Mouse (Mus musculus): ENCODE data around the gene Gm13287. TPM values are rescaled to one million over a fixed set of nuclear protein-coding genes. Genes with fewer than 3 reads are reported as not detected.
"Not testable (repeated sequence)": the region's sequence is repeated elsewhere in the genome, so short reads cannot be mapped to it uniquely, and the experiment has no call there.

Gm13287 gene
- polyA plus RNA-seq, 1 experiment from 2014 or later, result not detected

DNA sequence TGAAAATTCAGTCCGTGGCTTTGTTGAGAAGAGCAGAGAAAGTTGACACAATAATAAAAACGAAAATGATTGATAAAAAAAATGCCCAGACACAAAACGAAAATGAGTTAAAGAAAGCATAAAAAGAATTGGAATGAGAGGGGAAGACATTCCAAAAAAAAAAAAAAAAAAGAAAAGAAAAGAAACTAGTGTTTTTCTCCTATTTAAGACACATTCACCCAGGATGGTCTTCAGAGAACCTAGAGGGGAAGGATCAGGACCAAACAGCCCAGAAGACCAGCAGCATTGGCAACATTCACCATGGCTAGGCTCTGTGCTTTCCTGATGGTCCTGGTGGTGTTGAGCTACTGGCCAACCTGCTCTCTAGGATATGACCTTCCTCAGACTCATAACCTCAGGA lies 12.9 kb downstream of the Gm13287 start, which contains the start of gene Ifna7:
TSS of gene Ifna7 (plus strand) at position 301 of the 400 bp plus-strand sequence.
- 48% methylated on average over 3 of the region's 3 CpGs for WGBS

DNA sequence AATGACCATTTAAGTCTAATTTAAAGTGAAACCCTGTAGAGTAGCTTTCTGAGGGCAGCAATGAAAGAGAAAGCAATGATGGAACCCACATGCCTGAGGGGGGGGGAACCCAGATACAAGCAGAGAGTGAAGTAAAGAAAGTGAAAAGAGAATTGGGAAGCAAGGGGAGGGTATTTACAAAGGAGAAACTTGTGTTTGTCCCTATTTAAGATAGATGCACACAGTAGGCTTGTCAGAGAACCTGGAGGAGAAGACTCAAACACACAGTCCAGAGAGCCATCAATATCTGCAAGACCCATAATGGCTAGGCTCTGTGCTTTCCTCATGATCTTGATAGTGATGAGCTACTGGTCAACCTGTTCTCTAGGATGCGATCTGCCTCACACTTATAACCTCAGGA lies 16.6 kb downstream of the Gm13287 start, which contains the start of gene Ifna11:
TSS of gene Ifna11 (plus strand) at position 301 of the 400 bp plus-strand sequence.
- Histone ChIP-seq H3K36me3 (no peaks in the 10 kb centered on the region), H3K27ac (no peak within 1 kb of the TSS), H3K9me3 (no peaks in the 10 kb centered on the region), H3K4me3 (replicated peaks) (no peak within 1 kb of the TSS), H3K4me1 (replicated peaks) (no peaks in the 10 kb centered on the region), H3K27me3 (replicated peaks) (no peaks in the 10 kb centered on the region), H3K9ac (no peak within 1 kb of the TSS), H3K4me2 (replicated peaks) (no peak within 1 kb of the TSS)
- ATAC-seq, result no peak
- 97% methylated on average over 1 of the region's 1 CpGs for WGBS

More for the DNA sequence above, 12.9 kb downstream of the Gm13287 start, which contains the start of gene Ifna7:
- no peak within 1 kb of the TSS for H3K9ac ChIP-seq
- H3K9me3 ChIP-seq, result no peaks in the 10 kb centered on the region
- H3K4me2 ChIP-seq (replicated peaks), result no peak within 1 kb of the TSS
- no peaks in the 10 kb centered on the region for H3K4me1 ChIP-seq (replicated peaks)
- no peak for ATAC-seq
- no peaks in the 10 kb centered on the region for H3K36me3 ChIP-seq
- H3K27me3 ChIP-seq (replicated peaks), result no peaks in the 10 kb centered on the region
- H3K4me3 ChIP-seq (replicated peaks), result no peak within 1 kb of the TSS
- no peak within 1 kb of the TSS for H3K27ac ChIP-seq

DNA sequence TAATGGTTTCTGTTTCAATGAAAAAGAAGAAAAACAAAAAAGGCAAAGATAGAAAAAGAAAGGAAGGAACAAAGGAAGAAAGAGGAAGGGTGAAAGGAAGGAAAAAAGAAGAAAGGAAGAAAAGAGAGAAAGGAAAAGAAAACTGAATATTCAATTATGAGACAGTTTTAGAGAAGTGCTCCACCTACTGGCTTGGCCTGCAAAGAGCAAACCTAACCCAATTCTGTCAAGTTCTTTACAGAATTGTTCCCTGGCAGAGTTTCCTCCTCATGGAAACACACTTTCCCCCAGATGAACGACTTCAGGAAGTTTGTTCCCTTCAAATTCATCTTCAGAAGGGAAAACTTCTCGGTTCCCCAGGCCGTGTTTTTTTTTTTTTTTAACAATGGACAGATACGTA lies 19.9 kb downstream of the Gm13287 start:
- Histone ChIP-seq H3K27me3 (replicated peaks) (no peaks in the 10 kb centered on the region), H3K27ac (no peak overlapping the region), H3K4me3 (replicated peaks) (no peak overlapping the region), H3K36me3 (no peaks in the 10 kb centered on the region), H3K9ac (no peak overlapping the region), H3K4me1 (replicated peaks) (no peaks in the 10 kb centered on the region), H3K4me2 (replicated peaks) (no peak overlapping the region), H3K9me3 (no peaks in the 10 kb centered on the region)
- ATAC-seq, result no peak
- 23% methylated on average over 4 of the region's 4 CpGs for WGBS

DNA sequence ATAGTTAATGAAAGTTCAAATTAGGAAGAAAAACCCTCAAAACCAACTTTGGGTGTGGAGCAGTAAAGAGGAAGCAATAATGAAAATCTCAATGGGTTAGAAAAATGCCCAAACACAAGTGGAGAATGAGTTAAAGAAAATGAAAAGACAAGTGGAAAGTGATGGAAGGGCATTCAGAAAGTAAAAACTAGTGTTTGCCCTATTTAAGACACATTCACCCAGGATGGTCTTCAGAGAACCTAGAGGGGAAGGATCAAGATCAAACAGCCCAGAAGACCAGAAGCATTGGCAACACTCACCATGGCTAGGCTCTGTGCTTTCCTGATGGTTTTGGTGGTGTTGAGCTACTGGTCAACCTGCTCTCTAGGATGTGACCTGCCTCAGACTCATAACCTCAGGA lies 24.1 kb downstream of the Gm13287 start, which contains the start of gene Ifna6:
TSS of gene Ifna6 (plus strand) at position 301 of the 400 bp plus-strand sequence.
- H3K9ac ChIP-seq; ATAC-seq; H3K27me3 ChIP-seq (replicated peaks); H3K4me2 ChIP-seq (replicated peaks); H3K4me3 ChIP-seq (replicated peaks); H3K27ac ChIP-seq; H3K36me3 ChIP-seq; H3K4me1 ChIP-seq (replicated peaks); H3K9me3 ChIP-seq: not testable (repeated sequence)

DNA sequence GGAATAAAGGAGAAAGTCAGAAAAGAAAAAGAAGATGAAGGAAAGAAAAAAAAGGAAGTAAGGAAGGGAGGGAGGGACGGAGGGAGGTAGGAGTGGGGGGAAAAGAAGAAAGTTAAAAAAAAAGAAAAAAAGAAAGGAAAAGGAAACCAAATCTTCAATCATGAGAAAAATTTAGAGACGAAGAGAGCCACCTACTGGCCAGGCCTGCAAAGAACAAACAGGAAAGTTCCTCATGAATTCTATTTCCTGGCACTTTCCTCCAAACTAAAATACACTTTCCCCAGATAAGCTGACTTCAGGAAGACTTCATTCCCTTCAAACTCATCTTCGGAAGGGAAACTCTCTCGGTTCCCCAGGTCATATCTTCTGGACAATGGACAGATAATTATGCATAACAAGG lies 27.5 kb downstream of the Gm13287 start:
- H3K4me2 ChIP-seq (replicated peaks), result no peak overlapping the region
- H3K4me1 ChIP-seq (replicated peaks), result no peaks in the 10 kb centered on the region
- no peak overlapping the region for H3K9ac ChIP-seq
- H3K4me3 ChIP-seq (replicated peaks), result no peak overlapping the region
- no peak for ATAC-seq
- no peak overlapping the region for H3K27ac ChIP-seq
- no peaks in the 10 kb centered on the region for H3K27me3 ChIP-seq (replicated peaks)
- 28% methylated on average over 4 of the region's 4 CpGs for WGBS
- H3K36me3 ChIP-seq, result no peaks in the 10 kb centered on the region
- H3K9me3 ChIP-seq, result no peaks in the 10 kb centered on the region

DNA sequence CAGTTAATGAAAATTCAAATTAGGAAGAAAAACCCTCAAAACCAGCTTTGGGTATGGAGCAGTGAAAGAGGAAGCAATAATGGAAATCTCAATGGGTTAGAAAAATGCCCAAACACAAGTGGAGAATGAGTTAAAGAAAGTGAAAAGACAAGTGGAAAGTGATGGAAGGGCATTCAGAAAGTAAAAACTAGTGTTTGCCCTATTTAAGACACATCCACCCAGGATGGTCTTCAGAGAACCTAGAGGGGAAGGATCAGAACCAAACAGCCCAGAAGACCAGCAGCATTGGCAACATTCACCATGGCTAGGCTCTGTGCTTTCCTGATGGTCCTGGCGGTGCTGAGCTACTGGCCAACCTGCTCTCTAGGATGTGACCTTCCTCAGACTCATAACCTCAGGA lies 32.2 kb downstream of the Gm13287 start, which contains the start of gene Ifna5:
TSS of gene Ifna5 (plus strand) at position 301 of the 400 bp plus-strand sequence.
- WGBS, result 61% methylated on average over 1 of the region's 1 CpGs
- H3K9me3 ChIP-seq, result not testable (repeated sequence)

DNA sequence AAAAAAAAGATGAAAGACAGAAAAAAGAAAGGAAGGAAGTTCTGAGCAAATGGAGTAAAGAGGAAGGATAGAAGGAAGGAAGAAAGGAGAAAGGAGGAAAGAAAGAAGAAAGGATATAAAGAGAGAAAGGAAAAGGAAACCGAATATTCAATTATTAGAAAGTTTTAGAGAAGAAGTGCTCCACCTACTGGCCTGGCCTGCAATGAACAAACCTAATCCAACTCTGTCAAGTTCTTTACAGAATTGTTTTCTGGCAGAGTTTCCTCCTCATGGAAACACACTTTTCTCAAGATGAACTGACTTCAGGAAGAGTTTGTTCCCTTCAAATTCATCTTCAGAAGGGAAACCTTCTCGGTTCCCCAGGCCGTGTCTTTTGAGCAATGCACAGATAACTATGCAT lies 35.8 kb downstream of the Gm13287 start:
- no peaks in the 10 kb centered on the region for H3K36me3 ChIP-seq
- H3K4me1 ChIP-seq (replicated peaks), result no peaks in the 10 kb centered on the region
- no peak overlapping the region for H3K4me2 ChIP-seq (replicated peaks)
- no peaks in the 10 kb centered on the region for H3K9me3 ChIP-seq
- no peak overlapping the region for H3K27ac ChIP-seq
- ATAC-seq, result no peak
- no peak overlapping the region for H3K4me3 ChIP-seq (replicated peaks)
- H3K27me3 ChIP-seq (replicated peaks), result no peaks in the 10 kb centered on the region
- no peak overlapping the region for H3K9ac ChIP-seq
- WGBS, result 40% methylated on average over 3 of the region's 3 CpGs

More for the DNA sequence above, 32.2 kb downstream of the Gm13287 start, which contains the start of gene Ifna5:
- H3K27ac ChIP-seq; H3K4me1 ChIP-seq (replicated peaks); H3K4me2 ChIP-seq (replicated peaks); ATAC-seq; H3K36me3 ChIP-seq; H3K9ac ChIP-seq; H3K4me3 ChIP-seq (replicated peaks); H3K27me3 ChIP-seq (replicated peaks): not testable (repeated sequence)

DNA sequence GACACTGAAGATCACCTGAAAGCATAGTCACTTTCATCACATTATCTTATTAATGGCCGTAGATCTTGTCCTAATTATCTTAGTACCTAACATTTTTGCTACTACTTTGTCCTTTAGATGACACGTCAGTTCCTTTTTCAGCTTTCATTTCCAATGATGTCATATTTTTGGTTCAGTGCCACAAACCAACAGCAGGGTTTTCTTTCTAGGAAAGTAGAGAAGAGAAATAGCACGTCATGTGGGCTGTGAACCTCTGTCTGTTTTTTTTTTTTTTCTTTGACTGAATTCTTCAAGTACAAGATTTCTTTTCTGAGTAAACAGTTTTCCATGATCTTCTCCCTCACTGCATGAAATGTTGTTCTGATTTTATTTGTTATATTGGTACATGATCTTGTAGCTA lies 37.0 kb downstream of the Gm13287 start:
- Histone ChIP-seq H3K4me3 (replicated peaks) (no peak overlapping the region), H3K9me3 (no peaks in the 10 kb centered on the region), H3K4me1 (replicated peaks) (no peaks in the 10 kb centered on the region), H3K4me2 (replicated peaks) (no peak overlapping the region), H3K27me3 (replicated peaks) (no peaks in the 10 kb centered on the region), H3K27ac (no peak overlapping the region), H3K9ac (no peak overlapping the region), H3K36me3 (no peaks in the 10 kb centered on the region)
- 74% methylated on average over 3 of the region's 3 CpGs for WGBS
- no peak for ATAC-seq

DNA sequence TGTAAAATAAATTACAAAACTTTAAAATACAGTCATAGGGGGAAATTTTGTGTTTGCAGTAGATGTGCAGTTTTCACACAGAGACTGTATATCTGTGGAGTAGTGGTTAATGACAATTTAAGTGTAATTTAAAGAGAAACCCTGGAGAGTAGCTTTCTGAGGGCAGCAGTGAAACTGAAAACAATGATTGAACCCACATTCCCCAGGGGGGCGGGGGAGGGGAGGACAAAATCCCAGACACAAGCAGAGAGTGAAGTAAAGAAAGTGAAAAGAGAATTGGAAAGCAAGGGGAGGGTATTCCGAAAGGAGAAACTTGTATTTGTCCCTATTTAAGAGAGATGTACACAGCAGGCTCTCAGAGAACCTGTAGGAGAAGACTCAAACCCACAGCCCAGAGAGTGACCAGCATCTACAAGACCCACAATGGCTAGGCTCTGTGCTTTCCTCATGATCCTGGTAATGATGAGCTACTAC lies 38.4 kb downstream of the Gm13287 start, which contains the start of gene Ifna4:
TSS of gene Ifna4 (plus strand) at position 424 of the 474 bp plus-strand sequence.
- H3K9ac ChIP-seq, result no peak within 1 kb of the TSS
- WGBS, result 59% methylated on average over 2 of the region's 2 CpGs

DNA sequence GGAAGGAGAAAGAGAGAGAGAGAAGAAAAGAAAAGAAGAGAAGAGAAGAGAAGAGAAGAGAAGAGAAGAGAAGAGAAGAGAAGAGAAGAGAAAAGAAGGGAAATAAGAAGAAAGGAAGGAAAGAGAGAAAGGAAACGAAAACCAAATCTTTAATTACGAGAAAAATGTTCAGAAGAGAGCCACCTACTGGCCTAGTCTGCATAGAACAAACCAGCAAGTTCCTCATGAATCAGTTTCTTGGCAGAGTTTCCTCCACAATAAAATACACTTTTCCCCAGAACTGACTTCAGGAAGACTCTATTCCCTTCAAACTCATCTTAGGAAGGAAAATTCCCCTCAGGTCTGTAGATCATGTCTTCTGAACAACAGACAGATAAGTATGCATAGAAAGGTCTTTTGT lies 42.3 kb downstream of the Gm13287 start:
- Histone ChIP-seq H3K27me3 (replicated peaks) (no peaks in the 10 kb centered on the region), H3K4me1 (replicated peaks) (no peaks in the 10 kb centered on the region), H3K36me3 (no peaks in the 10 kb centered on the region), H3K27ac (no peak overlapping the region), H3K9ac (no peak overlapping the region), H3K4me2 (replicated peaks) (no peak overlapping the region), H3K4me3 (replicated peaks) (no peak overlapping the region), H3K9me3 (no peaks in the 10 kb centered on the region)
- WGBS, result 59% methylated on average over 2 of the region's 2 CpGs
- ATAC-seq, result no peak

More for the DNA sequence above, 38.4 kb downstream of the Gm13287 start, which contains the start of gene Ifna4:
- Histone ChIP-seq H3K9me3 (no peaks in the 10 kb centered on the region), H3K27me3 (replicated peaks) (no peaks in the 10 kb centered on the region), H3K4me2 (replicated peaks) (no peak within 1 kb of the TSS), H3K27ac (no peak within 1 kb of the TSS), H3K4me1 (replicated peaks) (no peaks in the 10 kb centered on the region), H3K4me3 (replicated peaks) (no peak within 1 kb of the TSS), H3K36me3 (no peaks in the 10 kb centered on the region)
- no peak for ATAC-seq

DNA sequence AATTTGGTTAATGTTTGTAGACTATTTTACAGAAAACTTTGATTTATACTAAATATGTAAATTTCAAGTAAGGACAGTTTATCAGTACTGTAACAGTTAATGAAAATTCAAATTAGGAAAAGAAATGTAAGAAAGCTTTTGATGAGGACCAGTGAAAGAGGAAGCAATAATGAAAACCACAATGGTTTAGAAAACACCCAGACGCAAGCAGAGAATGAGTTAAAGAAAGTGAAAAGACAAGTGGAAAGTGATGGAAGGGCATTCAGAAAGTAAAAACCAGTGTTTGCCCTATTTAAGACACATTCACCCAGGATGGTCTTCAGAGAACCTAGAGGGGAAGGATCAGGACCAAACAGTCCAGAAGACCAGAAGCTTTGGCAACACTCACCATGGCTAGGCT lies 46.6 kb downstream of the Gm13287 start, which contains the start of gene Ifna1:
TSS of gene Ifna1 (plus strand) at position 390 of the 400 bp plus-strand sequence.
- H3K36me3 ChIP-seq, result no peaks in the 10 kb centered on the region
- H3K9ac ChIP-seq, result no peak within 1 kb of the TSS
- H3K4me1 ChIP-seq (replicated peaks), result no peaks in the 10 kb centered on the region
- no peak within 1 kb of the TSS for H3K27ac ChIP-seq
- H3K4me2 ChIP-seq (replicated peaks), result no peak within 1 kb of the TSS
- H3K9me3 ChIP-seq, result no peaks in the 10 kb centered on the region
- WGBS, result 90% methylated on average over 1 of the region's 1 CpGs
- H3K4me3 ChIP-seq (replicated peaks), result no peak within 1 kb of the TSS
- no peaks in the 10 kb centered on the region for H3K27me3 ChIP-seq (replicated peaks)
- no peak for ATAC-seq

DNA sequence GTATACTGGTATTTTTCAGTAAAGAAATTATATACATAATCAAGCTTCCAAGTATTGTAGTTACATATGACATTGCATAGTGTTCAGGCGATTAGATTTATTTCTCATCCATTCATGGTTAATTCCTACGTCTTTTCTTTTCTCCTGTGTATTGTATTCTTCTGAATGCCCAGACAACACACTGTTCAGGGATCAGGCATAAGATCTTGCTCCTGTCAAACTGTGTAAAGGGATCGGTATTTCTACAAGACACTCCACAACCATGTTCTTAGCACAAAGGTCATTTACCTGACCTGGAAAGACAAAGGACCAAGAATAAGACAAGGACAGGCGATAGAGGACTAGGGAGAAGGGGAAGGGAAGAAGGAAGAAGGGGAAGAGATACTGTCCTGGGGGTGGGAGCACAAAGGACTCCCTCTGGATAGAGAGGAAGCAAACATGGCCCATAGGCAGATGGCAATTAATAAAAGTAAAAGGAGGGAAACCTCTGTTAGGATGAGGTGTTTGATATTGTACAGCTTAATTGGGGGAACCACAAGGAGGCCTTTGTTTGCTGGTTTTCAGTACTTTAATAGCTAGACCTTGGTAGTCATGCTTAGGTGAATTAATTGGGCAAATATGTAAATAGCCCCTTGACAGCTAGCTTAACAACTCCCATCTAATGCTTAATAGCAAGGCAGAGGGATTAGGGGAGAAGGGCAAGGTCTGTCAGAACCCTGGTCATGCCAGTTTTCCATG lies 48.1 kb downstream of the Gm13287 start:
- H3K27ac ChIP-seq, result no peak overlapping the region
- H3K9ac ChIP-seq, result no peak overlapping the region
- 70% methylated on average over 4 of the region's 4 CpGs for WGBS
- ATAC-seq, result no peak
- no peaks in the 10 kb centered on the region for H3K4me1 ChIP-seq (replicated peaks)
- H3K9me3 ChIP-seq, result no peaks in the 10 kb centered on the region
- no peak overlapping the region for H3K4me3 ChIP-seq (replicated peaks)
- no peaks in the 10 kb centered on the region for H3K36me3 ChIP-seq
- no peaks in the 10 kb centered on the region for H3K27me3 ChIP-seq (replicated peaks)
- H3K4me2 ChIP-seq (replicated peaks), result no peak overlapping the region

All from intestine, embryonic 15.5 days (tissue).